Mouse (Mus musculus): Measurements from ENCODE around the gene Sumo3.

DNA sequence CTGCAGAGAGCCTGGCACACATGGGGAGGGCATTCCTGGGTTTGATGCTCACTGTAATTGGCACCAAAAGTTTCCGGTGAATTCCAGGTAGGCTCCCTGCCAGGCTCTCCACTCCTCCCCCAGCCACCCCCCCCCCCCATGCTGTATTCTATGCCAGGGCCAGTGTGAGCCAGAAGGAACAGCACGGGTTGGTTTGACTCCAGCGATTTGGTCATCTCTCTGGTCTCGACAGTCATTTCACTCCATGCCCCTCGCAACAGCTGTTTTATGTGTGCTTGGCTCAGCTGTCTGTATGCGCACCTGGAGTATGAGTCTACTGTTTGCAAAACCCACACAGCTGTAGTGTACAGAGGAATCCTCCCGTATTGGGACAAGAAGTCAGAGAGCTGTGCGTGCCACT lies 60.4 kb downstream of the Sumo3 start:
- TF ChIP-seq CTCF (IDR thresholded peaks at IDR 0.05; ENCODE audit: extremely low read depth, insufficient read depth, insufficient read length, insufficient replicate concordance) (no peak), POLR2A (IDR thresholded peaks at IDR 0.05; ENCODE audit: low read depth, low read length) (no peak)

All from spleen, adult 2 months (tissue).